Mouse (Mus musculus) liver, embryonic 16.5 days (tissue): ENCODE results near the gene Eloa. TPM values are rescaled to one million over a fixed set of nuclear protein-coding genes. Genes with fewer than 3 reads are reported as not detected.
A peak's percentile ranks its signal among the peaks of the same experiment; 100 is the strongest.
"Not testable (repeated sequence)": the region's sequence is repeated elsewhere in the genome, so short reads cannot be mapped to it uniquely, and the experiment has no call there.

Source experiments
- ATAC-seq: fragments of 200-750 bp; cut with Nextera tagmentation; 2 replicates; pipeline ENCODE4 v1.8.0; 2017; ENCODE audit warnings: low read depth, mild to moderate bottlenecking, moderate number of reproducible peaks, moderate library complexity
- H3K27ac ChIP-seq: fragments of 300-500 bp; sonication (generic); 2 replicates; pipeline ENCODE4 v1.5.1; 2014; ENCODE audit warnings: mild to moderate bottlenecking, low read length
- H3K27me3 ChIP-seq: fragments of 300-500 bp; sonication (generic); 2 replicates; pipeline ENCODE4 v1.6.1; 2014; ENCODE audit warnings: low read depth, low read length, mixed read lengths; ENCODE audit not compliant: control insufficient read depth, insufficient read depth
- H3K36me3 ChIP-seq: fragments of 300-500 bp; sonication (generic); 2 replicates; pipeline ENCODE4 v1.6.1; 2014; ENCODE audit warnings: mild to moderate bottlenecking; ENCODE audit not compliant: control insufficient read depth, insufficient read depth
- H3K4me1 ChIP-seq: fragments of 300-500 bp; sonication (generic); 2 replicates; pipeline ENCODE4 v1.6.1; 2014; ENCODE audit warnings: low read depth, low read length, mixed read lengths; ENCODE audit not compliant: control insufficient read depth
- H3K4me2 ChIP-seq: fragments of 300-500 bp; sonication (generic); 2 replicates; pipeline ENCODE4 v1.6.1; 2014; ENCODE audit warnings: low read depth, low read length, mixed read lengths
- H3K4me3 ChIP-seq: fragments of 300-500 bp; sonication (generic); 2 replicates; pipeline ENCODE4 v1.5.1; 2014; ENCODE audit warnings: low read depth, mild to moderate bottlenecking, low read length
- H3K9ac ChIP-seq: fragments of 300-500 bp; sonication (generic); 2 replicates; pipeline ENCODE4 v1.6.1; 2014; ENCODE audit warnings: low read depth, low read length
- H3K9me3 ChIP-seq: fragments of 300-500 bp; sonication (generic); replicated peaks from 2 replicates; pipeline ENCODE4 v1.6.1; 2016; ENCODE audit warnings: low read length; ENCODE audit not compliant: control insufficient read depth
- WGBS: fragments of 180-500 bp; shearing (Covaris S2); extraction: QIAGEN DNeasy Blood & Tissue Kit; methylation state at CpG from one replicate; pipeline ENCODE4 v1.1.7; 2014; ENCODE audit not compliant: insufficient replicate concordance; 5-methylcytosine and 5-hydroxymethylcytosine counted together
- polyA plus RNA-seq: library from polyadenylated mRNA; unstranded; fragments of >200 nt; fragmentation: Nextera tagmentation; extraction: Ambion mirVana; gene quantifications from 2 replicates; pipeline ENCODE4 v1.2.1, GENCODE M21; 2015

The Eloa gene
- polyA plus RNA-seq, 1 experiment from 2014 or later, result 29.1 TPM

GRCm38 (mm10) chr4:135981524-135982063, 40.0 kb downstream of the Eloa start:
- no peak overlapping the region for H3K4me2 ChIP-seq
- 77% methylated on average over 7 of the region's 7 CpGs for whole genome bisulfite sequencing
- no peak for ATAC-seq
- no peaks in the 10 kb centered on the region for H3K27me3 ChIP-seq
- H3K4me3 ChIP-seq, result no peak overlapping the region
- H3K27ac ChIP-seq, result 0 out of 2 replicates have a peak overlapping the region, but pooled peaks have one; percentile 4
- H3K9me3 ChIP-seq, result no peaks in the 10 kb centered on the region
- no peak overlapping the region for H3K9ac ChIP-seq
- peaks cover 39% of the 10 kb centered on the region for H3K36me3 ChIP-seq
- peaks cover 24% of the 10 kb centered on the region for H3K4me1 ChIP-seq

GRCm38 (mm10) chr4:135980223-135980622, 41.3 kb downstream of the Eloa start:
- not testable (repeated sequence) for H3K27me3 ChIP-seq, H3K27ac ChIP-seq, H3K4me2 ChIP-seq, H3K9me3 ChIP-seq, ATAC-seq, H3K9ac ChIP-seq, H3K4me3 ChIP-seq
- H3K36me3 ChIP-seq, result peaks cover 52% of the 10 kb centered on the region
- peaks cover 14% of the 10 kb centered on the region for H3K4me1 ChIP-seq
- whole genome bisulfite sequencing, result 81% methylated on average over 5 of the region's 5 CpGs

- Histone ChIP-seq H3K9me3 (no peaks in the 10 kb centered on the region), H3K27me3 (no peaks in the 10 kb centered on the region), H3K27ac (no peak overlapping the region), H3K36me3 (peaks cover 34% of the 10 kb centered on the region), H3K9ac (no peak overlapping the region), H3K4me1 (peaks cover 22% of the 10 kb centered on the region), H3K4me2 (no peak overlapping the region), H3K4me3 (no peak overlapping the region)
- WGBS, result 92% methylated on average over 12 of the region's 12 CpGs
- no peak for ATAC-seq
Measured at GRCm38 (mm10) chr4:135976146-135976545, 45.4 kb downstream of the Eloa start.

DNA sequence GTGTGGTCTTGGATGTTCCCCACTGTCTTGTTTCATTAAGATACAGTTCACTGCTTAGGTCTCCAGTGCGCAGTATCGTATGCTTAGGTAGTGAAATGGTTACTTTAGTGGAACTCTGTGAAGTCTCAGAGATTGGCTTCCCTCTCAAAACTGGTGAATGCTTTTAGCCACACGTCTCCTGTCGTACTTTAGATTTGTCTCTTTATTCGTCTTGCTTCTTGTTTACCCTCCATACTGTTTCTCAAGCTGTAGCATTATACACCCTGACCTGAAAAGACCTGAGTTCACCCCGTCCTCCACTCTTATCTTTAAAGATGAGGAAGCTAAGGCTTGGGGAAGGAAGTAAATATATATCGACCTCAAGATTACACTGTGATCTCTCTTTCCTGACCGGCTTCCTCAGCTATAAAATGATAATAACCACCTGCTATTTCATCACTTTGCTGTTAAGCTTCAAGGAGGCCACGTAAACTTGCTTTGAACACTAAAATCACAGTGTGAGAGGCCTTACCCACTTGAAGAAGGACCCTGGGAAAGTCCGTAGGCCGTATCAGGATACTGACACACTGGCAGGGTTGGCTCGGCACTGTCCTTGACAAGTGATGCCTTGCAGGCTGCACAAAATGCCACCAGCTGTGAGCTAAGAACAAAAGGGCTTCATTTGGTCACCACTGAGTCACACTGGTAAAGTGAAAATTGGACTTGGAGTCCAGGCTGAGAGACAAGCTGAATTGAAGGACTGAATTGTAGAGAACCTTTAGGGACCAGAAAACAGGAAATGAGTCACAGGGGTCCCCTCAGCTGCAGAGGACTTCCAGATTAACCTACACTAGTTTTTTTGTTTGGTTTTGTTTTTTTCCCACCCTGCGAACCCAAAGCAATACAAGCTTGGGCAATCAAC, 48.4 kb downstream of the Eloa start:
- peaks cover 45% of the 10 kb centered on the region for H3K36me3 ChIP-seq
- peak overlapping the region; percentile 93 for H3K4me2 ChIP-seq
- ATAC-seq, result no peak
- H3K27me3 ChIP-seq, result no peaks in the 10 kb centered on the region
- H3K9me3 ChIP-seq, result no peaks in the 10 kb centered on the region
- peak overlapping the region; percentile 97 for H3K9ac ChIP-seq
- peak overlapping the region; percentile 73 for H3K27ac ChIP-seq
- WGBS, result 27% methylated on average over 13 of the region's 13 CpGs
- H3K4me1 ChIP-seq, result peaks cover 25% of the 10 kb centered on the region
- H3K4me3 ChIP-seq, result peak overlapping the region; percentile 94

DNA sequence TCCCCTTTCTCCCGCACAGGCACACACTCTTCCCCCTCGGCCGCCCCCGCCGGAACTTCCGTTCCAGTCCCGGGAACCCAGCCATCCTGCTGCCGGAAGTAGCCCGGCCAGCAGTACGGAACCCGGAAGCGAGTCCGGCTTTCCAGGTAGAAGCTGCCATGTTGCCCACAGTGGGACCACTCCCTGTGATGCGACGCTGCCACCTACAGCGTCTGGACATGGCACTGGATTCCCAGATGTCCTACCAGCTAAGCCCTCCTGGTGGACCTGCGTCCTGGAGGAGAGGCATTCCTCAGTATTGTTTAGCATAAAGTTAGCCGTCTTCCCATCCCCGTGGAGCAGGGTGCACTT, 49.0 kb downstream of the Eloa start, which contains the start of gene Lypla2:
Gene Lypla2, minus strand, starts transcription at position 71 of the 351 bp plus-strand sequence.
- 2% methylated on average over 19 of the region's 19 CpGs for WGBS
- peak within 1 kb of the TSS; percentile 73 for H3K27ac ChIP-seq

DNA sequence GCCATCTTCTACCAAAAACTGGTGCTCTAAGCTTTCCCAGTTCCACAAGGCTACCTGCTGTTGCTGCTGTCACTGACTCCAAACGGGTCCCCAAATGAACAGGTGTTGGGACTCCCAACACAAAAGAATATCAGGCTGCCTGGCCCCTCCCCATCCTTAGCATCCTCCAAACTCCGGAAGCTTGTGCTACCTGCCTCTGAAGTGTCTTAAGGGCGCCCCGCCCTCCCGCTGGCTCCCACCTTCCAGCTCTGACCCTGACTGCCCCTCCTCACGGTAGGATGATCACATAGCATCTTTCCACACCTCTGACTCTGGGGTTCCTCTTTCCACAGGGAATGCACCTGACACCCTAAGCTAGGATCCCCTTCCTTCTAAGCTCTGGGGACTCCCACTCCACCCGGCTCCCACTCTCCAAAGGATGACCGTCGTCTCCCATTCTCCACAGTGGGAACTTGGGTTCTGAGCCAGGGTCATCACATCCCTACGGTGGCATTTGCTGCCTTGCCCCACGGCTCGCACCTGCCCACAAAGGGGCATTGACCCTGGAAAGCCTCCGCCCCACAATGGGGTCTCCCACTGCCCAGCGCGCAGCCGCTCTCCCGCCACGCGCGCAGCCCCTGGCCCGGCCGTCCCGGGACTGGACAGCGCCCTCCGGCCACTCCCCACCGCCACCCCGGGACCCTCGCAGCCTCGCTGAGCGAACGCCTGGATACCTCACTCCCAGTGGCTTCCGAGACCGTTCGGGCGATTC, 49.6 kb downstream of the Eloa start:
- Histone ChIP-seq H3K27me3 (no peaks in the 10 kb centered on the region), H3K36me3 (peaks cover 50% of the 10 kb centered on the region), H3K4me2 (peak overlapping the region; percentile 93), H3K9ac (peak overlapping the region; percentile 97), H3K9me3 (no peaks in the 10 kb centered on the region), H3K4me3 (peak overlapping the region; percentile 94), H3K4me1 (peaks cover 25% of the 10 kb centered on the region), H3K27ac (peak overlapping the region; percentile 73)
- 1% methylated on average over 34 of the region's 35 CpGs for WGBS
- 0 out of 2 replicates have a peak, but pooled peaks have one; percentile 12 for ATAC-seq

More for the DNA sequence above, 49.0 kb downstream of the Eloa start, which contains the start of gene Lypla2:
- Histone ChIP-seq H3K4me1 (peaks cover 25% of the 10 kb centered on the region), H3K27me3 (no peaks in the 10 kb centered on the region), H3K36me3 (peaks cover 49% of the 10 kb centered on the region), H3K4me3 (peak within 1 kb of the TSS; percentile 94), H3K9ac (peak within 1 kb of the TSS; percentile 97), H3K4me2 (peak within 1 kb of the TSS; percentile 93), H3K9me3 (no peaks in the 10 kb centered on the region)
- peak; percentile 73 for ATAC-seq

GRCm38 (mm10) chr4:135970585-135970984, 51.0 kb downstream of the Eloa start:
- no peak for ATAC-seq
- H3K9me3 ChIP-seq, result no peaks in the 10 kb centered on the region

DNA sequence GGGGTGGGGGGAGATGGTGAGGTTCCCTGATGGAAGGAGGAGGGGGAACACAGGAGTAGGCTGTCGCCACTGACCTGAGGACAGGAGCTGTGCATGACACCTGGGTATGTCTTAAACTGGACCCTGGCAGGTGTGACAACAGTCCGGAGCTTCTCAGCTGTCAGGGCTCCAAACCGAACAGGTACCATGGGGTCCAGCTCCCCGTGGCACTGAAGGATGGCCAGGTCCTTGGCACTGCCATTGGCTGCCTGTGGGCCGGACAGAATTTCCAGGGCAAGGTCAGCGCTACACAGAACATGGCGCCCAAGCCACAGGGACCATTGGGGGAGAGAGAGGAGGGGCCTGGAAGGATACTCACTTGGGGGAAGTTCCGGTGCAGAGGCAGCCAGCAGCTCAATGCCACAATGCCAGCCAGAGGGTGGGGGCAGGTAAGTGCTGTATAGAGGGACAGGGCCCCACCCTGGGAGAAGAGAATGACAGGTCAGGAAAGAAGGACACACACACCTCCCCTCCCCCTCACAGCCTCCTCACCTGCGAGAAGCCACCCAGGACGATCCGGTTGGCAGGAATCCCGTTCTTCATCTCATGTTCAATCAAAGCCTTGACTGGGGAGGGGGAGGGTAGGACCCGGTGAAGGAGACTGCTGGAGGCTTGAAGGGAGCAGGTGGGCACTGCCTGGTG, 52.4 kb downstream of the Eloa start:
- ATAC-seq, result no peak
- WGBS, result 87% methylated on average over 13 of the region's 13 CpGs

More at GRCm38 (mm10) chr4:135970585-135970984, 51.0 kb downstream of the Eloa start:
- H3K4me3 ChIP-seq, result no peak overlapping the region
- H3K4me1 ChIP-seq, result peaks cover 25% of the 10 kb centered on the region
- H3K4me2 ChIP-seq, result no peak overlapping the region
- no peak overlapping the region for H3K27ac ChIP-seq
- H3K27me3 ChIP-seq, result no peaks in the 10 kb centered on the region
- H3K36me3 ChIP-seq, result peaks cover 39% of the 10 kb centered on the region
- WGBS, result 75% methylated on average over 11 of the region's 11 CpGs
- no peak overlapping the region for H3K9ac ChIP-seq

More for the DNA sequence above, 52.4 kb downstream of the Eloa start:
- no peak overlapping the region for H3K27ac ChIP-seq
- no peak overlapping the region for H3K4me2 ChIP-seq
- H3K9me3 ChIP-seq, result no peaks in the 10 kb centered on the region
- H3K4me3 ChIP-seq, result no peak overlapping the region
- peaks cover 28% of the 10 kb centered on the region for H3K36me3 ChIP-seq
- no peaks in the 10 kb centered on the region for H3K27me3 ChIP-seq
- no peak overlapping the region for H3K9ac ChIP-seq
- H3K4me1 ChIP-seq, result peaks cover 32% of the 10 kb centered on the region
